Mouse (Mus musculus) CH12F3 (cell line): Measurements from ENCODE around the gene Khdc1a.

ENCODE experiments used
- in situ Hi-C: fragments of 300-500 bp; cut with MboI; formaldehyde crosslinking; loops from 2 replicates; pipeline ENCODE4 v1.14.3; 2020; ENCODE audit warnings: low sequenced_read_pairs

Khdc1a gene

GRCm38 (mm10) chr1:21383256-21383655, 33.8 kb downstream of the Khdc1a start, which contains the start of gene Khdc1b:
TSS of gene Khdc1b (plus strand) at chr1:21383556.
- in situ Hi-C loops: no loop called here

- in situ Hi-C loops: no loop called here
These were observed 41.8 kb downstream of the Khdc1a start for GRCm38 (mm10) chr1:21391138-21391671.
